Mouse (Mus musculus): ENCODE measurements around the gene Bclaf1.

Gene Bclaf1

GRCm38 (mm10) chr10:20311918-20312735 is at the start of gene Bclaf1:
Gene Bclaf1 (plus strand): TSS chr10:20312469.
- peak; percentile 99 to 100 for DNase-seq

GRCm38 (mm10) chr10:20262896-20263295 is 49.4 kb upstream of the Bclaf1 start:
- no peak for DNase-seq

- no peak for DNase-seq
These were observed 47.8 kb upstream of the Bclaf1 start for GRCm38 (mm10) chr10:20264479-20264878.

DNA sequence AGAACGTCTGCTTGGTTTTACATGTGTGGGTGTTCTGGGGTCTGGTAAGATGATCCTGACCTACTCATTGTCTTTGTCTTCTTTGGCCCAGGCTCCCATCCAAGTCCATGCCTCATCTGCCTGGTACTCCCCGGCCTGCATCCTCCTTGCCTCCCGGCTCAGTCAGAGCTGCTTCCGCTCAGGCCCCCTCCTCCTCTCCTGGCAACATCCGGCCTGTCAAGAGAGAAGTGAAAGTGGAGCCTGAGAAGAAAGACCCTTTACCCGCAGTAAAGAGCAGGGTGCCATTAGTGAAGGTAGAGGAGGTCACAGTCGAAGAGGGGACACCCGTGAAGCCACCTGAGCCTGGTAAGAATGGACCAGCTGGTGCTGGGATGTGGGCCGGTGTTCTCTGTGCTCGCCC is 45.2 kb upstream of the Bclaf1 start:
- no peak for DNase-seq

DNA sequence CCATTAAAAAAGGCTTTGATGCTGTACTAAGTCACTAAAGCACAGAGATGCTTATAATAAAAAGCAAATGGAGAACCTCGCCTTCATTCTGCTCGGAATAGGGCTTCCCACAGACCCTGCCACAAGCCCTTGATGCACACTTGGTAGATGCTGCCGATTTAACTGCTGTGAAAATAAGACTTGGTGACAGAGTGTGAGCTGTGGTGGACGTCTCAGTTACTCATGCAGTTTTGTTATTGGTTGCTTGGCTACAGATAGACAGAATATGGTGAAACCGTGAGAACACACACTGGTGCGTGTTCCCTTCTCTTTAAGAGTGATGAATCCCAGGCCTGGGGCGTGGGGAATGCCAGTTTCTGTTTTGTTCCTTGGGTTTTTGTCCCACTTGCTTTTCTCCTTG is 43.3 kb upstream of the Bclaf1 start:
- DNase-seq = no peak

DNA sequence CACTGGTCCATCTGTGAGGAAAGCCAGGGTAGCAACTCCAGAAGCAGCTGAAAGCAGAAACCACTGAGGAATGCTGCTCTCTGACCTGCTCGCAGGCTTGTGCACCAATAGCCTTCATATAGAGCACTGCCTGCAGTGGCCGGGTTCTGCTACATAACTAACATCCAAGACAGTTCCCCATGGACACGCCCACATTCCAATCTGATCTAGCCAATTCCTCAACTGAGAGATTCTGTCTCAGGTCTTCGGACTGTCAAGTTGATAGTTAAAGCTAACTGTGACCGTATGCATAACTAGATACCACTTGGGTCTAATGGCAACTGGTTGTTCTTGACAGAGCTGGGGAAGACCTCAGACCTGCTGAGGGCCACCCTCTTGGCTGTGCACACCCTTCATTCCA is 39.9 kb upstream of the Bclaf1 start:
- no peak for DNase-seq

- no peak for DNase-seq
These were observed 39.0 kb upstream of the Bclaf1 start for GRCm38 (mm10) chr10:20273278-20273677.

DNA sequence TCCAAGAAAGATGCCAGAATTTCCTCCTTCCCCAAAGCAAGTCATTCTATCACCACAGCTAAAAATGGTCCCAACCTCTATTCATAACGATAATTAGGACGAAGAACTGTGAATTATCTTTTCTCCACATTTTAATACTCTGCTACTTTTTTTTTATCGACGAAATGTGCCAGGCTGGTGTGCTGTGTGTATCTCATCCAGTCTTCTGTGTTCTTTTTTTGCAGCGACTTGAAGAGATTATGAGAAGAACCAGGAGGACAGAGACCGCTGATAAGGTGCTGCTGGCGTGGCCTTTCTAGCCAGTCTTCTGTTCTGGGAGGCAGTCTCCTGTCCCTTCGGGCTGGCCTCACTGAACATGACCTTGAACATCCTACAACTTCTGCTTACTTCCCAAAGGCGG is 38.2 kb upstream of the Bclaf1 start:
- no peak for DNase-seq

DNA sequence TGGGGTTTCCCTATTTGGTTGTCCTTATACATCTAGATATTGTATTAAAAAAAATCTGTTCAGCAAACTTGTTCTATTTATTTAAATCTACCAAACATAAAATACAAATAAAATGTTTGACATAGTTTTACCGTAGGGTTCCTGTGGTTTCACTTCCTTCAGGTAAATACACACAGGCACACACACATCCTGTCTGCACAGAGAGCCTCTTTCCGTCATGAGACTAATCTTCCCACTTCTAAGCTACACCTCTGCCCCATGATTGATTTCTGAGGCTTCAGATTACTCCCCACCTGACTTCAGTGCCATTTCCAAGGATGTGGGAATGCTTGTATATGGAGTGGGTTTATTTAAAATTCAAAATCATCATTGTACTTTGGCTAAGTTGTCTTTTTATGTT is 30.8 kb upstream of the Bclaf1 start:
- no peak for DNase-seq

DNA sequence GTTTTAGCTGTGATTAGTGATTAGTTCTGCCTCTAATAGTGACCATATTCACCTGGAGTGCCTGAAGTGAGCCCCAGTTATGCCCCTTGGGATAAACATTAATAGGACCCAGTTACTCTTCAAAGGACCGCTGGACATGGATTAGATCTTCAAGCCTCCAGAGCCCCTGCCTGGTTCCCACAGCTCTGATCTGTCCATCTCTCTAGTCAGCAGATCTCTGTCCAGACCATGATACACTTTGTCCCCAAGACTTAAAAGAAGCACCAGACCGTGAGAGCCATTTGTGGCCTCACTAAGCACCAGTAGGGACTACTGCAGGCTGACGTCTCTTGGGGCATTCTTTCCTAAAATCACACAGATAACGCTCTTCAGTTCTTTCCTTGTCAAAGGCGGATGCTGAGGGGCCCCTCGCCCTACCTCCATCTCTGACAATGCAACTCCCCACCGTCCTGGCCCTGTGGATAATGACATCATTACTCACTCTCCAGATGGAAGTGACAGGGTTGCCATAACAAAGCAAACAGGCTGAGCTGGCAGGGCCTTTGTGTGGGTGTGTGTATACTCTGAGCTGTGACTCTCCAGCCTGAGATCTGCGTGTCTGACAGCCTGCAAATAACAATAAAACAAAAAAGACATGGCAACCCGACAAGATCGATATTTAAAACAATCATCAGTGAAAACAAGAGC is 26.8 kb upstream of the Bclaf1 start:
- DNase-seq = peak; percentile 46 to 56

DNA sequence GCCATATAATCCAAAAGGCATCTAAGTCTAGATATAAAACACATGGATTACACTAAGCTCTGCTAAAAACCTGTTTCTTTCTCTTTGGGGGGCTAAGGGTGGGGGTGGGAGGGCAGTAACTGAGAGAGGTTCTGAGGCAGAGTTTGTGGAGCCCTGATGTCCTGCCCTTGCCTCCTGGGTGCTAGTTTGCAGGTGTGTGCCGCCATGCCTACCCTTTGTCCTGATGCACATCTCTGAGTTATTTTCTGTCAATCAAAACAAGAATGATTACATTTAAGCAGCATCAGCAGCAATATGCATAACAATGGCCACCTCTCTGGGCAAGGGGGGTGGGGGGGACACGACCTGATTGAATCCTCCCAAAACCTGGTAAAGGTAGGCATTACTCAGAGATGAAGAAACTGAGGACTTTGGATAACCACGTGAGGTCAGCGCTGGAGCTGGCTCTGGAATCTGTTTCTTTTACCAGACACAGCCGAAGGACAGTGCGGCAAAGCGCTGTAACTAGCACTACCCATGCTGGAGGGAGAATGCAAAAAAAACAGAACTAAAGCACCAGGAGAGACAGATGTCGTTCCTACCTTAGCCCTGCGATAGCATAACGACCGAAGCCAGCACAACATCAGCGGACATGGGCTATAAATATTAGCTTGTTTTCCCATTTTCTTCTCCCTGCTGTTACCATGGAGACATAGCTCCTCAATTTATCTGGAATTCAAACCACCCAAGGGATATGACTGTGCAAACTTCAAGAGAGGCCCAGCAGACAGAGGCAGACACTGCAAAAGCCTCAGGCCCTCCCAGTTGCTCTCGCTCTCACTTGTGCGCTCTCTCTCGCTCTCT is 26.1 kb upstream of the Bclaf1 start:
- DNase-seq = peak in 1 of 2 experiments; percentile 17

GRCm38 (mm10) chr10:20287369-20287768 is 24.9 kb upstream of the Bclaf1 start:
- DNase-seq = no peak

GRCm38 (mm10) chr10:20290467-20290883 is 21.8 kb upstream of the Bclaf1 start:
- DNase-seq = peak; percentile 46 to 75

GRCm38 (mm10) chr10:20295961-20296360 is 16.3 kb upstream of the Bclaf1 start:
- peak in 1 of 2 experiments; percentile 33 for DNase-seq

- DNase-seq = no peak
These were observed 13.9 kb upstream of the Bclaf1 start for GRCm38 (mm10) chr10:20298152-20298920.

GRCm38 (mm10) chr10:20299114-20299513 is 13.2 kb upstream of the Bclaf1 start:
- DNase-seq = no peak

GRCm38 (mm10) chr10:20310969-20311769 is 1.1 kb upstream of the Bclaf1 start:
- DNase-seq = peak in 1 of 2 experiments; percentile 33

GRCm38 (mm10) chr10:20312736-20313301 is 550 bp downstream of the Bclaf1 start:
- DNase-seq = peak; percentile 84 to 87

DNA sequence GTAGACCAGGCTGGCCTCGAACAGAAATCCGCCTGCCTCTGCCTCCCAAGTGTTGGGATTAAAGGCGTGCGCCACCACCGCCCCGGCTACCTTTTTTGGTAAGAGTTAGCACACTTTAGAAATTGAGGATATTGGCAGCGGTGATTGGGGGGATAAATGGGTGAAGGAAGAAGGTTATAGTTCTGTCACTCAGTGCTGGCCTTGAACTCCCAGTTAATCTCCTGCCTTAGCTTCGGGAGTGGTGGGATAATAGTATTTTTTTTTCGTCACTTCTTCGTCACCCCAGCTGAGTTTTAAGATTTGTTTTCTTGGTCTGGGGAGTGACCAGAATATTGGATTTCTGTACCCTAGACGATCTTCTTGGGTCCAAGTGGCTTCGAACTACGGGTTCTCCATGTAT is 1.2 kb downstream of the Bclaf1 start:
- DNase-seq = no peak

DNA sequence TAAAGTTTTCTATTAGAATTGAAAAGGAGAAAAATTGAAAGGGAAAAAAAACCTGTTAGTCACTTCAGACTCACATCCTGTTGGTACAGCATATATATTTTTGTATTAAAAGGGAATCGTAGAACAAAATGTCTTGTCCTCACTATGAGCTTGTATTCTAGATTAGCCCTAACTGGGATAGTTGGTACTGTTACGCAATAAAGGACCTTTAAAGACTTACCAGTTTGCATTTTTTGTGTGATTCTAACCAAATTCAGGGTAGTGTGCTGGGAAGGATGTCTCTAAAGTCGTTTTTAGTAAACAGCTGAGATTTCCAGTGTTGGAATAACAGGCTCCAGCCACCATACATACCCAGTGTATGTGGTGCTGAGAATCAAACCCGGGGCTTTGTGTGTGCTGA is 1.7 kb downstream of the Bclaf1 start:
- no peak for DNase-seq

DNA sequence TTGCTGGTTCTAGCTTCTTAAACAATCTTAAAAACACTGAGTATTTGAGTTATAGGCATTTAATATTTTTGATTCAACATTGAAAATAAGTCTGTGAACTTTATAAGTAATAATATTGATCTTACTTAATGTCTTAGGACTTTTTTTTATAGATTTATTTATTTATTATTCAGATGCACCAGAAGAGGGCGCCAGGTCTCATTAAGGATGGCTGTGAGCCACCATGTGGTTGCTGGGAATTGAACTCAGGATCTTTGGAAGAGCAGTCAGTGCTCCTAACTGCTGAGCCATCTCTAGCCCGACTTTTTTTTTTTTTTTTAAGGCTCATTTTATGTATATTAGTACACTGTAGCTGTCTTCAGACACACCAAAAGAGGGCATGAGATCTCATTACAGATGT is 2.5 kb downstream of the Bclaf1 start:
- DNase-seq = no peak
